7 mouse cellular contexts compared by ENCODE assay signal in the genomic region with DNA sequence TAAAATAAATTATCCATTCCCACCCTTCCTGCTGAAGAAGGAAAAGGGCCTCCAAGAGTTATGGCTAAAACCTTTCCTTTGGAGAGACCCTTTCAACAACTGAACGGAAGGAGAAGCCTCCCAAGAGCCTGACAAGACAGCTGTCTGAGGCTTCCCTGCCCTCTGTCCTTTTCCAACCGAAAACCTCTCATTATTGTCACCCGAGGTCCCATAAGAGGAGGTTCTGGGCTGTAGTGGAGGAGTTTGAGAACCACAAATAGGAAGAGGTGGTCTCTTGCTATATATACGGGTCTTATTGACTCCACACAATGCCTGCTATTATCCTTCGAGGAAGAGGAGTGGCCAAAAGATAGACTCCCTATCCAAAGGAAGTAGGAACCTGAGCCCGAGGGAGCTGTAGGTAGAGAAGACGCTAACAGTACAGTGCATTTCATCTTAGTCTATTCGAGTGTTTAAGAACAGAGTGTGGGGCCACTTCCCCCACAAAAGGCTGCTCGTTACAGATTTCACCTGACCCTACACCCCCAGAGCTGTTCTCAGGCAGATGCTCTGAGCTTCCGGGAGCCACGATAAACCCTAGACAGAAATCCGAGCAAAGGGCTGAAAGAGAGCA. TPM values are rescaled to one million over a fixed set of nuclear protein-coding genes. Genes with fewer than 3 reads are reported as not detected.
DNase-seq lines count a peak whose midpoint lies in the region; ATAC-seq and TF ChIP-seq lines count a peak whose summit lies in the region.

No protein-coding gene starts in this region.

- WGBS in lung, adult 2 months, result 16% methylated on average over 12 of the region's 12 CpGs
- WGBS in intestine, embryonic 14.5 days, result 4% methylated on average over 12 of the region's 12 CpGs
- WGBS in neural tube, embryonic 13.5 days, result 2% methylated on average over 12 of the region's 12 CpGs

- H3K9me3 ChIP-seq in intestine, embryonic 14.5 days (ENCODE audit: control insufficient read depth, low read length), result no peaks in the 10 kb centered on the region
- H3K9me3 ChIP-seq in neural tube, embryonic 13.5 days, result no peaks in the 10 kb centered on the region

- H3K27ac ChIP-seq in cortical plate, adult 2 months (ENCODE audit: insufficient read depth, low read length), result no peak overlapping the region
- H3K27ac ChIP-seq in intestine, embryonic 14.5 days (ENCODE audit: low read depth), result no peak overlapping the region
- no peak overlapping the region for H3K27ac ChIP-seq in neural tube, embryonic 13.5 days (replicated peaks)

- ATAC-seq in intestine, embryonic 14.5 days (replicated peaks; ENCODE audit: low FRiP score, low TSS enrichment, low read depth), result no peak
- no peak for ATAC-seq in neural tube, embryonic 13.5 days (ENCODE audit: low read depth)

- H3K36me3 ChIP-seq in intestine, embryonic 14.5 days (ENCODE audit: control insufficient read depth, insufficient read depth, low read length), result no peaks in the 10 kb centered on the region
- no peaks in the 10 kb centered on the region for H3K36me3 ChIP-seq in neural tube, embryonic 13.5 days

- TF ChIP-seq CTCF in lung, adult 2 months (IDR thresholded peaks at IDR 0.05; ENCODE audit: insufficient read depth, low read length), result no peak
- no peak for TF ChIP-seq CTCF in cortical plate, adult 2 months (IDR thresholded peaks at IDR 0.05; ENCODE audit: extremely low read depth, insufficient read depth, low read length)

- H3K27me3 ChIP-seq in intestine, embryonic 14.5 days (replicated peaks; ENCODE audit: control insufficient read depth, insufficient read depth, low read length), result peaks cover 84% of the 10 kb centered on the region
- peaks cover 97% of the 10 kb centered on the region for H3K27me3 ChIP-seq in neural tube, embryonic 13.5 days

- DNase-seq in lung, adult 2 months, result no peak
- no peak for DNase-seq in lung, adult 18-20 months
- no peak for DNase-seq in intestine, embryonic 14.5 days (ENCODE audit: low spot score)
- DNase-seq in cerebellum, adult 11-12 months, result no peak
- DNase-seq in layer of hippocampus, adult 9-10 months (ENCODE audit: low spot score), result no peak

- peak overlapping the region; percentile 45 for H3K4me2 ChIP-seq in intestine, embryonic 14.5 days (ENCODE audit: low read length)
- peak overlapping the region; percentile 50 for H3K4me2 ChIP-seq in neural tube, embryonic 13.5 days

- peaks cover 3% of the 10 kb centered on the region; the same call in 1 of the 2 replicates for H3K4me1 ChIP-seq in lung, adult 2 months (ENCODE audit: control insufficient read depth, insufficient read depth, low read length)
- peaks cover 5% of the 10 kb centered on the region for H3K4me1 ChIP-seq in cortical plate, adult 2 months (ENCODE audit: control insufficient read depth, insufficient read depth, low read length)
- H3K4me1 ChIP-seq in intestine, embryonic 14.5 days (replicated peaks; ENCODE audit: control insufficient read depth, insufficient read depth, low read length), result peaks cover 3% of the 10 kb centered on the region; the same call in 1 of the 2 replicates
- H3K4me1 ChIP-seq in neural tube, embryonic 13.5 days (replicated peaks), result peaks cover 31% of the 10 kb centered on the region

- no peak overlapping the region for H3K9ac ChIP-seq in intestine, embryonic 14.5 days (ENCODE audit: low read length)
- 0 out of 2 replicates have a peak overlapping the region, but pooled peaks have one; percentile 34 for H3K9ac ChIP-seq in neural tube, embryonic 13.5 days

- no peak for TF ChIP-seq POLR2A in lung, adult 2 months (IDR thresholded peaks at IDR 0.05; ENCODE audit: borderline replicate concordance, extremely low read depth, low read depth, low read length)
- TF ChIP-seq POLR2A in cortical plate, adult 2 months (IDR thresholded peaks at IDR 0.05; ENCODE audit: extremely low read depth, insufficient read depth, low read length), result no peak

- peak overlapping the region; percentile 8 for H3K4me3 ChIP-seq in lung, adult 2 months (replicated peaks; ENCODE audit: extremely low read depth, low read depth, low read length)
- H3K4me3 ChIP-seq in cortical plate, adult 2 months (ENCODE audit: insufficient read depth, low read length), result peak overlapping the region; percentile 26; the same call in 1 of the 2 replicates
- H3K4me3 ChIP-seq in intestine, embryonic 14.5 days (ENCODE audit: low read depth, low read length), result 0 out of 2 replicates have a peak overlapping the region, but pooled peaks have one; percentile 18
- H3K4me3 ChIP-seq in neural tube, embryonic 13.5 days, result peak overlapping the region; percentile 30

RNA-seq across cellular contexts. Expression of a gene that starts 6.0 kb away (rescaled TPM):
- polyA plus RNA-seq in lung, adult 2 months (2012; rRNA removed), result 21.8 and 37.4 TPM in 2 replicates
- 2.6 and 3.1 TPM in 2 replicates for polyA plus RNA-seq in cortical plate, adult 2 months (2012; rRNA removed)
- polyA plus RNA-seq in intestine, embryonic 14.5 days (2014; fragmentation: Nextera tagmentation; extraction: Ambion mirVana), result 0.12 TPM in 1 of 2 replicates, not detected in the other
- not detected in 2 replicates for polyA plus RNA-seq in neural tube, embryonic 13.5 days (2015; fragmentation: Nextera tagmentation; extraction: Ambion mirVana)

RNA-seq across cellular contexts. Expression of a gene that starts 8.9 kb away (rescaled TPM):
- 110 and 166 TPM in 2 replicates for polyA plus RNA-seq in lung, adult 2 months (2012; rRNA removed)
- 701 and 730 TPM in 2 replicates for polyA plus RNA-seq in cortical plate, adult 2 months (2012; rRNA removed)
- polyA plus RNA-seq in intestine, embryonic 14.5 days (2014; fragmentation: Nextera tagmentation; extraction: Ambion mirVana), result 34.6 and 37.1 TPM in 2 replicates
- polyA plus RNA-seq in neural tube, embryonic 13.5 days (2015; fragmentation: Nextera tagmentation; extraction: Ambion mirVana), result 71.9 and 74.9 TPM in 2 replicates

RNA-seq across cellular contexts. Expression of a gene that starts 17.7 kb away (rescaled TPM):
- polyA plus RNA-seq in lung, adult 2 months (2012; rRNA removed), result not detected in 2 replicates
- 0.15 and 0.17 TPM in 2 replicates for polyA plus RNA-seq in cortical plate, adult 2 months (2012; rRNA removed)
- polyA plus RNA-seq in intestine, embryonic 14.5 days (2014; fragmentation: Nextera tagmentation; extraction: Ambion mirVana), result not detected in 2 replicates
- 3.6 and 3.9 TPM in 2 replicates for polyA plus RNA-seq in neural tube, embryonic 13.5 days (2015; fragmentation: Nextera tagmentation; extraction: Ambion mirVana)

RNA-seq across cellular contexts. Expression of a gene that starts 37.4 kb away (rescaled TPM):
- polyA plus RNA-seq in lung, adult 2 months (2012; rRNA removed), result 0.21 and 0.31 TPM in 2 replicates
- 723 and 876 TPM in 2 replicates for polyA plus RNA-seq in cortical plate, adult 2 months (2012; rRNA removed)
- not detected in 2 replicates for polyA plus RNA-seq in intestine, embryonic 14.5 days (2014; fragmentation: Nextera tagmentation; extraction: Ambion mirVana)
- 0.50 TPM in 2 replicates for polyA plus RNA-seq in neural tube, embryonic 13.5 days (2015; fragmentation: Nextera tagmentation; extraction: Ambion mirVana)

RNA-seq across cellular contexts. Expression of a gene that starts 43.9 kb away (rescaled TPM):
- polyA plus RNA-seq in lung, adult 2 months (2012; rRNA removed), result 11.1 and 12.5 TPM in 2 replicates
- 2.1 TPM in 2 replicates for polyA plus RNA-seq in cortical plate, adult 2 months (2012; rRNA removed)
- 47.9 and 53.1 TPM in 2 replicates for polyA plus RNA-seq in intestine, embryonic 14.5 days (2014; fragmentation: Nextera tagmentation; extraction: Ambion mirVana)
- 8.1 and 10.9 TPM in 2 replicates for polyA plus RNA-seq in neural tube, embryonic 13.5 days (2015; fragmentation: Nextera tagmentation; extraction: Ambion mirVana)
